Mouse (Mus musculus): Measurements from ENCODE around the gene Clec4g. TPM values are rescaled to one million over a fixed set of nuclear protein-coding genes. Genes with fewer than 3 reads are reported as not detected.
A peak's percentile ranks its signal among the peaks of the same experiment; 100 is the strongest.

The Clec4g gene
- polyA plus RNA-seq, 1 experiment from 2014 or later: 10.3 TPM

DNA sequence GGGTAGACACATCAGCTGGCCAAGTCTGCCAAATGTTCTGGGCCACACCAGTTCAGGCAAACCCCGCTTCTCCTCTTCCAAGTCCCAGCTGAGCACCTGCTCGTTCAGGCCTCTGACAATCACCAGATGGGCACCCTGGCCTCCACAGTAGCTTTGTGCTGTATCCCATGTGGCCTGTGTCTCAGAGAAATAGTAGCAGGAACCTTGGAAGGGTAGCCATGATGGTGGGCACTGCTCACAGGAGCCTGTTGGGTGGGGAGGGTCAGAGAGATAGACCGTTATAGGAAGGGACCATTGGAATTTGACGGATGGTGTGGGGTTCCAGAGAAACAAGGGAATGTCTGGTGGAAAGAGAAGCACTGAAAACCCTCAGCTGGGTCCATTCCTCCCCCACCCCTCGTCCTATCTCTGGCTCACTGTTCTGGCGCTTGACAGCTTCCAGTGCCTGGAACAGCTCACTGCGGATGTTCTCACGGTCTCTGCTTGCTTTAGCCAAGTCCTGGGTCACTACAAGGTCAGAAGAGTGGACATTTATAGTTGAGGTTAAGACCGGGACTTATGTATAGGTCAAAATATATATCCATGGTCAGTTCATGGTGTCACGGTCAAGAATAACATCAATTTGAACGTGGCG is 3.0 kb downstream of the Clec4g start:
- H3K4me3 ChIP-seq (ENCODE audit: low read depth, low read length): no peak overlapping the region
- WGBS (ENCODE audit: insufficient replicate concordance): 67% methylated on average over 12 of the region's 12 CpGs
- no peak overlapping the region for H3K4me2 ChIP-seq (ENCODE audit: low read depth, low read length)
- ATAC-seq (ENCODE audit: low read depth): 0 out of 2 replicates have a peak, but pooled peaks have one; percentile 43
- no peak overlapping the region for H3K9ac ChIP-seq (ENCODE audit: low read depth, low read length)
- no peaks in the 10 kb centered on the region for H3K4me1 ChIP-seq (ENCODE audit: control insufficient read depth, low read depth, low read length)
- H3K27ac ChIP-seq (ENCODE audit: low read length): no peak overlapping the region
- no peaks in the 10 kb centered on the region for H3K36me3 ChIP-seq (ENCODE audit: control insufficient read depth, insufficient read depth)
- no peaks in the 10 kb centered on the region for H3K9me3 ChIP-seq (replicated peaks; ENCODE audit: control insufficient read depth, low read length)
- no peaks in the 10 kb centered on the region for H3K27me3 ChIP-seq (ENCODE audit: control insufficient read depth, insufficient read depth, low read depth, low read length)

DNA sequence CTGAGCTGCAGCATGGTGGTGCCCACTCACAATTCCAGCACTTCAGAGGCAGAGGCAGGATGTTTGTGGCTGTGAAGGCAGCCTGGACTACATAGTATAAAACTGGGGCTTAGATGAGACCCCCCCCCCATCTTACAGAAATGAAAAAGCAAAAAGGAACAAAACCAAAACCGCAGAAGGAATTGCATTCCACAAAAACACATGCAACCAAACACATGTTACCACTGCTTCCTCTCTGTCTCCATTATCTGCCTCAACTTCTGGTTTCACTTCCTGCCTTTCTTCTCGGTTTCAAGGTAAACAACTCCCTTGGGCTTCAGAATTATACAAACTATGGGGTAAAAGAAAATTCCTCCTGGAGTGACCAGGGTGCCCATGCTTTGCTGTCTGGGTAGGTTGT is 8.8 kb downstream of the Clec4g start:
- H3K4me3 ChIP-seq (ENCODE audit: low read depth, low read length): no peak overlapping the region
- no peak overlapping the region for H3K9ac ChIP-seq (ENCODE audit: low read depth, low read length)
- H3K9me3 ChIP-seq (replicated peaks; ENCODE audit: control insufficient read depth, low read length): no peaks in the 10 kb centered on the region
- H3K4me1 ChIP-seq (ENCODE audit: control insufficient read depth, low read depth, low read length): no peaks in the 10 kb centered on the region
- 9% methylated on average over 2 of the region's 2 CpGs for WGBS (ENCODE audit: insufficient replicate concordance)
- no peak overlapping the region for H3K4me2 ChIP-seq (ENCODE audit: low read depth, low read length)
- H3K27ac ChIP-seq (ENCODE audit: low read length): no peak overlapping the region
- peak; percentile 21; the same call in 1 of the 2 replicates for ATAC-seq (ENCODE audit: low read depth)
- H3K27me3 ChIP-seq (ENCODE audit: control insufficient read depth, insufficient read depth, low read depth, low read length): no peaks in the 10 kb centered on the region
- no peaks in the 10 kb centered on the region for H3K36me3 ChIP-seq (ENCODE audit: control insufficient read depth, insufficient read depth)

DNA sequence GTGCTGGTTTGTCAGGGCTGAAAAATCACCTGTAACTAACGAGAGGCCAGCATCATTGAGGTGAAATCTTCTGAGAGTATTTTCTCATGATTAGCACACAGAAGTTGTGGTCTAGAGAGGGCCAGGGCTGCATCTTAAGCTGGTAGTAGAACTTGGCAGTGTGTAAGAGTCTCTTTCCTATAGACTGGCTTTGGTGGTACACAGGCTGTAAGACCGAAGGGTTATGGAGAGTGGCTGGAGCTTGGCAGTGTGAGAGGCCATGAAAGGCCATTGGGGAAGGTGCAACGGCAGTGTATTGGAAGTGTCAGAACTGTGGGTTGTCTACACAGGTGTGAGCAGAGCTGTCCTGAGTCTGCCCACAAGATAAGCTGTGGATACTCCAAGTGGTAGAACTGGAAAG is 10.1 kb downstream of the Clec4g start:
- H3K36me3 ChIP-seq (ENCODE audit: control insufficient read depth, insufficient read depth): no peaks in the 10 kb centered on the region
- H3K27me3 ChIP-seq (ENCODE audit: control insufficient read depth, insufficient read depth, low read depth, low read length): no peaks in the 10 kb centered on the region
- WGBS (ENCODE audit: insufficient replicate concordance): 39% methylated on average over 3 of the region's 3 CpGs
- H3K9me3 ChIP-seq (replicated peaks; ENCODE audit: control insufficient read depth, low read length): no peaks in the 10 kb centered on the region
- H3K4me3 ChIP-seq (ENCODE audit: low read depth, low read length): no peak overlapping the region
- H3K4me2 ChIP-seq (ENCODE audit: low read depth, low read length): no peak overlapping the region
- H3K9ac ChIP-seq (ENCODE audit: low read depth, low read length): no peak overlapping the region
- H3K4me1 ChIP-seq (ENCODE audit: control insufficient read depth, low read depth, low read length): no peaks in the 10 kb centered on the region
- no peak for ATAC-seq (ENCODE audit: low read depth)
- H3K27ac ChIP-seq (ENCODE audit: low read length): no peak overlapping the region

DNA sequence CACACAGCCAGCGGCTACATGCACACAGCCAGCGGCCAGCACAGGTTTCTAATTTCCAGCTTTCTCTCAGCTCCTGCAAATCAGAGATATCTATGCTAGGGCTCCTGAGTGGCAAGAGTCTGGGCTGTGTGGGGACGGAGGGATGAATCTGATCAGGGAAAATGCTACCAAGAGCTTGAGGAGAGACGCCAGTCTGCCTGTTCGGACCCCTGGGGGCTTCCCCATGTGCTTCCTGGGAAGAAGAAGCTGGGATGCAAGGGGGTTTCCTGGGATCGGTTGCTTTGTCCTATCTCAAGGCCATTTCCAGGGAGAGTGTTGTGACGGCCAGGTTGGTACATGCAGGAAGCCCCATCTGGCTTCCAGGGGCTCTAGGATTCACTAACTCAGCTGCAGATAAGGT is 12.8 kb downstream of the Clec4g start:
- 54% methylated on average over 7 of the region's 7 CpGs for WGBS (ENCODE audit: insufficient replicate concordance)
- no peaks in the 10 kb centered on the region for H3K27me3 ChIP-seq (ENCODE audit: control insufficient read depth, insufficient read depth, low read depth, low read length)
- no peak overlapping the region for H3K27ac ChIP-seq (ENCODE audit: low read length)

DNA sequence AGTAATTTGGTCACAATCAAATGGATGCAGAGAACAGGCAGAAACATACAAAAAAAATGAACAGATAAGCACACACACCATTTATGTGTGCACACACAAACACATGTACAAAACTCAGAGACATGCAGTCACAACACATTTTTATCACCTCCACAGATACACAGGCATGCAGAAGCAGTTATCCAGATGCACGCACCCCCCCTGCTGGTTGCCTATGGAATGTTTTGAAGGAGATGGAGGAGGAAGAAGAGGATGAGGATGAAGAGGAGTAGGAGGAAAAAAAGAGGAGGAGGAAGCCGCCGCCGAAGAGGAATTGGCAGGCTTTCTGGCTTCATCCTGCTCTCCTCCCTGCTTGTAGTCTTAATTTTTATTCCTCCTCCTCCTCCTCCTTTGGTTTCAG is 14.7 kb downstream of the Clec4g start:
- Histone ChIP-seq H3K9me3 (replicated peaks; ENCODE audit: control insufficient read depth, low read length) (no peaks in the 10 kb centered on the region), H3K36me3 (ENCODE audit: control insufficient read depth, insufficient read depth) (no peaks in the 10 kb centered on the region), H3K4me1 (ENCODE audit: control insufficient read depth, low read depth, low read length) (no peaks in the 10 kb centered on the region), H3K9ac (ENCODE audit: low read depth, low read length) (no peak overlapping the region), H3K27me3 (ENCODE audit: control insufficient read depth, insufficient read depth, low read depth, low read length) (no peaks in the 10 kb centered on the region), H3K4me3 (ENCODE audit: low read depth, low read length) (no peak overlapping the region), H3K27ac (ENCODE audit: low read length) (no peak overlapping the region), H3K4me2 (ENCODE audit: low read depth, low read length) (no peak overlapping the region)
- WGBS (ENCODE audit: insufficient replicate concordance): 41% methylated on average over 4 of the region's 4 CpGs
- no peak for ATAC-seq (ENCODE audit: low read depth)

More for the DNA sequence above, 12.8 kb downstream of the Clec4g start:
- ATAC-seq (ENCODE audit: low read depth): no peak; the same call in 1 of the 2 replicates
- H3K4me3 ChIP-seq (ENCODE audit: low read depth, low read length): no peak overlapping the region
- no peaks in the 10 kb centered on the region for H3K9me3 ChIP-seq (replicated peaks; ENCODE audit: control insufficient read depth, low read length)
- H3K9ac ChIP-seq (ENCODE audit: low read depth, low read length): no peak overlapping the region
- no peaks in the 10 kb centered on the region for H3K4me1 ChIP-seq (ENCODE audit: control insufficient read depth, low read depth, low read length)
- no peak overlapping the region for H3K4me2 ChIP-seq (ENCODE audit: low read depth, low read length)
- no peaks in the 10 kb centered on the region for H3K36me3 ChIP-seq (ENCODE audit: control insufficient read depth, insufficient read depth)

DNA sequence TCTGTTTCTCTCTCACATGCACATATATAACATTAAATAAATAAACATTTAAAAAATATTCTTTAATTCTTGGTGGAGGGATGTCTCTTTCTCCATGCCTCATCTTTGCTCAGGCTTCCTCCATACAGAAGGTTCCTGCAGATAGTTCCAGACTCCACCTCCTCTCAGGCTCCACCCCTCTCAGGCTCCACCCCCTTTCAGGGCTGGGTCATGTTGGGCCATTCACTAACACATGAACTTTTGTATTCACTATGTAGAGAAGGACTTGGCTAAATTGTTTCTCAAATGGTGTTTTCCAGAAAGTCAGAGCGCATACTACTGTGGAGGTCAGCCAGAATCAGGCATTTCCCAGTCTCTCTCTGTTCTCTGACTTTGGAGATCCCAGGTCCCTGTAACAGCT is 19.0 kb downstream of the Clec4g start:
- Histone ChIP-seq H3K4me3 (ENCODE audit: low read depth, low read length) (no peak overlapping the region), H3K9ac (ENCODE audit: low read depth, low read length) (no peak overlapping the region), H3K27me3 (ENCODE audit: control insufficient read depth, insufficient read depth, low read depth, low read length) (no peaks in the 10 kb centered on the region), H3K4me1 (ENCODE audit: control insufficient read depth, low read depth, low read length) (no peaks in the 10 kb centered on the region), H3K27ac (ENCODE audit: low read length) (no peak overlapping the region), H3K4me2 (ENCODE audit: low read depth, low read length) (no peak overlapping the region), H3K36me3 (ENCODE audit: control insufficient read depth, insufficient read depth) (no peaks in the 10 kb centered on the region), H3K9me3 (replicated peaks; ENCODE audit: control insufficient read depth, low read length) (no peaks in the 10 kb centered on the region)
- 90% methylated on average over 1 of the region's 1 CpGs for WGBS (ENCODE audit: insufficient replicate concordance)
- ATAC-seq (ENCODE audit: low read depth): no peak

DNA sequence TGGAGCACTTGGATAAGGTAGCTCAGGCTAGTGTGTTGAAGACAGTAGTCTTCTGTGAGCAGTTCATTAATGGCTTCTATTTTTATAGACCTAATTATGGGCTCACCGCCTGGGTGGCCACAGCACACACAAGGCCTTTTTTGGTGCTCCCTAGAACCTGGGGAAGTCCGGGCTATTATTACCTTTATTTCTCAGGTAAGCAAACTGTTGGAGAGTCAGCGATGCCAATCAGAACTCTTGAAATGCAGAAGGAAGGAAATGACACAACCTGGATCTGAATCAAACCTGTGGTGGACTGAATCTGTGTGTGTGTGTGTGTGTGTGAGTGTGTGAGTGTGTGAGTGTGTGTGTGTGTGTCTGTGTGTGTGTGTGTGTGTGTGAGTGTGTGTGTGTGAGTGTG is 26.3 kb downstream of the Clec4g start, which contains the start of gene Fcer2a:
Gene Fcer2a (minus strand): TSS at position 55 of the 400 bp plus-strand sequence.
- Histone ChIP-seq H3K9ac (ENCODE audit: low read depth, low read length) (no peak within 1 kb of the TSS), H3K9me3 (replicated peaks; ENCODE audit: control insufficient read depth, low read length) (no peaks in the 10 kb centered on the region), H3K4me1 (ENCODE audit: control insufficient read depth, low read depth, low read length) (no peaks in the 10 kb centered on the region), H3K4me2 (ENCODE audit: low read depth, low read length) (no peak within 1 kb of the TSS), H3K36me3 (ENCODE audit: control insufficient read depth, insufficient read depth) (no peaks in the 10 kb centered on the region), H3K4me3 (ENCODE audit: low read depth, low read length) (no peak within 1 kb of the TSS), H3K27me3 (ENCODE audit: control insufficient read depth, insufficient read depth, low read depth, low read length) (no peaks in the 10 kb centered on the region), H3K27ac (ENCODE audit: low read length) (no peak within 1 kb of the TSS)
- WGBS (ENCODE audit: insufficient replicate concordance): 64% methylated on average over 3 of the region's 3 CpGs
- no peak for ATAC-seq (ENCODE audit: low read depth)

DNA sequence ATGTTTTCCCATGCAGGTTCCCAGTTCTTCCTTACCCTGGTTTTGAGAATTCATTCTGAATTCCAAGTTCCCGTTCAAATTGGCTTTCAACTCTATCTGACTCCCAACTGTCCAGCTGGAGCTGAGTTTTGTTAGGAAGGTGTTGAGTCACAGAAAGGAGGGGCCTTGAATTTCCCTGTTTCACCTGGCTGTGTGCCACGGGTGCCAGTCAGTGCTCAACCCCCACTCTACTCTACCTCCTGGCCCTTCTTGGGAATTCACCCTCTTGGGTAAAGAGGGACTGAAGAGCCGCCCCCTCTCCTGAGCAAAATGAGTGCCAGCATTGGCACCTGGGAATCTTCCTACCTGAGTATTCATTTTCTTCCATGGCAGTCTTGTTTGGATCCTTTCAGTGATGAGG is 29.7 kb downstream of the Clec4g start:
- H3K27ac ChIP-seq (ENCODE audit: low read length): no peak overlapping the region
- ATAC-seq (ENCODE audit: low read depth): no peak
- no peak overlapping the region for H3K9ac ChIP-seq (ENCODE audit: low read depth, low read length)
- 51% methylated on average over 3 of the region's 3 CpGs for WGBS (ENCODE audit: insufficient replicate concordance)
- H3K4me3 ChIP-seq (ENCODE audit: low read depth, low read length): no peak overlapping the region
- no peaks in the 10 kb centered on the region for H3K36me3 ChIP-seq (ENCODE audit: control insufficient read depth, insufficient read depth)
- H3K4me1 ChIP-seq (ENCODE audit: control insufficient read depth, low read depth, low read length): no peaks in the 10 kb centered on the region
- no peaks in the 10 kb centered on the region for H3K9me3 ChIP-seq (replicated peaks; ENCODE audit: control insufficient read depth, low read length)
- H3K4me2 ChIP-seq (ENCODE audit: low read depth, low read length): no peak overlapping the region
- H3K27me3 ChIP-seq (ENCODE audit: control insufficient read depth, insufficient read depth, low read depth, low read length): no peaks in the 10 kb centered on the region

DNA sequence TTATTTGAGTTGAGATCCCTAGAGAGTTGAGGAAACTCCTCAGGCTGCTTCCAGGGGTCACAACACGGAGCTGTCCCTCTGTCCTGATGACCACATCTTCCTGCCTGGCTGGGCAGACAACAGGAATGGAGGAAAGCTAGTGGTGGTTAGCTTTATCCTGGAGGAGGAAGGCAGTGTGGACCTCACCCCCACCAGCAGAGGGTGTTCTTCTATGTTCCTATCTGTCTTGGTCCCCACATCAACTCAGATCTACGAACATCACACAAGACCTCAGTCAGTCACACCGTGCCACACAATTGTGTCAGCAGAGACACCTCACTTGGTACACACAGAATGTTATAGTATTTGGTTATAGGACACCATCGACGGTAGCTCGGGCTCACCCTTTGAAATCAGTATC is 32.9 kb downstream of the Clec4g start:
- no peak overlapping the region for H3K9ac ChIP-seq (ENCODE audit: low read depth, low read length)
- WGBS (ENCODE audit: insufficient replicate concordance): 50% methylated on average over 6 of the region's 6 CpGs
- H3K9me3 ChIP-seq (replicated peaks; ENCODE audit: control insufficient read depth, low read length): no peaks in the 10 kb centered on the region
- no peaks in the 10 kb centered on the region for H3K4me1 ChIP-seq (ENCODE audit: control insufficient read depth, low read depth, low read length)
- no peak overlapping the region for H3K27ac ChIP-seq (ENCODE audit: low read length)
- no peaks in the 10 kb centered on the region for H3K36me3 ChIP-seq (ENCODE audit: control insufficient read depth, insufficient read depth)
- no peak for ATAC-seq (ENCODE audit: low read depth)
- H3K27me3 ChIP-seq (ENCODE audit: control insufficient read depth, insufficient read depth, low read depth, low read length): no peaks in the 10 kb centered on the region
- H3K4me2 ChIP-seq (ENCODE audit: low read depth, low read length): no peak overlapping the region
- H3K4me3 ChIP-seq (ENCODE audit: low read depth, low read length): no peak overlapping the region
